Mouse (Mus musculus) cortical plate, adult 2 months (tissue): Measurements from ENCODE around the gene Kif27.

ENCODE experiments used
- CTCF ChIP-seq: fragments of 200-500 bp; IDR thresholded peaks from 2 replicates; pipeline ENCODE4 v1.5.1; 2011; ENCODE audit warnings: mild to moderate bottlenecking, control low read depth, low read length; ENCODE audit not compliant: insufficient read depth; ENCODE audit errors: extremely low read depth
- POLR2A ChIP-seq: fragments of 200-500 bp; IDR thresholded peaks from 2 replicates; pipeline ENCODE4 v1.6.1; 2011; ENCODE audit warnings: mild to moderate bottlenecking, low read length, control low read depth; ENCODE audit not compliant: insufficient read depth; ENCODE audit errors: extremely low read depth

DNA sequence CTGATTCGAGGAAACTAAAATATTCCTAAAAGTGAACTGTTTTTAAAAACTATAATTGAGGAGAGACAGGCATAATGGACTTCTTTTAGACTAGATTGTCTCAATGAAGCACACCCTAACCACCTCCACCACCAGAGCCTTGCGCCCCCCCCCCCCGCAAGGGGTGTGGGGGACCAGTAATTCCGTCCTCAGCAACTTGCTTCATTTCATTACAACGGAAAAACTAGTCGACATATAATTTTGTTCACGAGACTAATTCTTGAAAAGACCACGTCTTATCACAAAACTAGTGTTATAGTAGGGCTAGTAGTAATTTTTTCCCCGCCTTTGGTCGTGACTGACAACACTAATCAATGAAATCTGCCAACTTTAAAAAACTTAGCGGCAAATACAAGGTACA is 41.7 kb upstream of the Kif27 start:
- TF ChIP-seq CTCF (no peak), POLR2A (no peak)
